Mouse (Mus musculus) gastrocnemius, adult 2 months (tissue): ENCODE results near the gene Zfp382. TPM values are rescaled to one million over a fixed set of nuclear protein-coding genes. Genes with fewer than 3 reads are reported as not detected.
"Not testable (repeated sequence)": the region's sequence is repeated elsewhere in the genome, so short reads cannot be mapped to it uniquely, and the experiment has no call there.

ENCODE experiments used
- DNase-seq: peaks from one replicate; pipeline ENCODE4 v3.0.0; 2022
- H3K27ac ChIP-seq: fragments of 200-600 bp; 2 replicates; pipeline ENCODE4 v1.8.1; 2022; ENCODE audit warnings: mild to moderate bottlenecking
- H3K4me3 ChIP-seq: fragments of 200-600 bp; 2 replicates; pipeline ENCODE4 v1.8.1; 2022; ENCODE audit warnings: mild to moderate bottlenecking, moderate library complexity
- CTCF ChIP-seq: fragments of 200-600 bp; IDR thresholded peaks from 2 replicates; pipeline ENCODE4 v1.8.1; 2022; ENCODE audit warnings: antibody characterized with exemption, mild to moderate bottlenecking, moderate library complexity
- intact Hi-C: fragments of 180-260 bp; cut with DNase I; formaldehyde crosslinking; loops from one replicate; pipeline ENCODE4 v1.15.1; 2025
- microRNA-seq: library from miRNA; unstranded; fragments of <30 nt; microRNA quantifications from one replicate; pipeline ENCODE4 v1.2.0, GENCODE M21; 2021
- total RNA-seq, 2 experiments: library from RNA; stranded (reverse); gene quantifications; 2 replicates each; pipeline ENCODE4 v1.2.3; 2021

Gene Zfp382
- total RNA-seq, 2 experiments from 2014 or later = 1.1 to 1.3 TPM

- DNase-seq = no peak
These were observed 43.0 kb downstream of the Zfp382 start for GRCm38 (mm10) chr7:30164745-30165144.

GRCm38 (mm10) chr7:30168914-30169582, 47.3 kb downstream of the Zfp382 start:
- Histone ChIP-seq H3K4me3 (peak overlapping the region; percentile 85), H3K27ac (peak overlapping the region; percentile 96)
- intact Hi-C loops = loop anchor here (5.0 kb wide), 2 partner anchors 72 to 157 kb away; no protein-coding TSS in a partner anchor
- DNase-seq = no peak
- no peak for TF ChIP-seq CTCF

More at GRCm38 (mm10) chr7:30164745-30165144, 43.0 kb downstream of the Zfp382 start:
- no peak for TF ChIP-seq CTCF
- H3K27ac ChIP-seq = no peak overlapping the region
- intact Hi-C loops = loop anchor here (5.0 kb wide), 2 partner anchors 67 to 152 kb away; no protein-coding TSS in a partner anchor
- no peak overlapping the region for H3K4me3 ChIP-seq

GRCm38 (mm10) chr7:30169583-30170282, 48.0 kb downstream of the Zfp382 start, which contains the start of gene Zfp146:
TSS of gene Zfp146 (minus strand) at chr7:30169750.
- TF ChIP-seq CTCF = no peak
- peak within 1 kb of the TSS; percentile 96 for H3K27ac ChIP-seq
- H3K4me3 ChIP-seq = peak within 1 kb of the TSS; percentile 85
- DNase-seq = peak; percentile 93
- intact Hi-C loops = loop anchor here (5.0 kb wide), 2 partner anchors 72 to 157 kb away; no protein-coding TSS in a partner anchor

GRCm38 (mm10) chr7:30170283-30170951, 48.7 kb downstream of the Zfp382 start:
- peak overlapping the region; percentile 96 for H3K27ac ChIP-seq
- TF ChIP-seq CTCF = no peak
- intact Hi-C loops = no loop called here
- no peak for DNase-seq
- H3K4me3 ChIP-seq = peak overlapping the region; percentile 85

- no peak for DNase-seq
- no peak overlapping the region for H3K4me3 ChIP-seq
- no peak overlapping the region for H3K27ac ChIP-seq
- intact Hi-C loops = no loop called here
- no peak for TF ChIP-seq CTCF
These were observed 54.7 kb downstream of the Zfp382 start for GRCm38 (mm10) chr7:30176474-30176873.

GRCm38 (mm10) chr7:30178256-30178655, 56.5 kb downstream of the Zfp382 start:
- no peak overlapping the region for H3K27ac ChIP-seq
- no peak for TF ChIP-seq CTCF
- intact Hi-C loops = no loop called here
- DNase-seq = no peak
- H3K4me3 ChIP-seq = no peak overlapping the region

- peak; percentile 85 for TF ChIP-seq CTCF
- intact Hi-C loops = loop anchor here (1.0 to 5.0 kb wide), 2 partner anchors 24 to 36 kb away; no protein-coding TSS in a partner anchor
- peak; percentile 77 for DNase-seq
- Histone ChIP-seq H3K4me3 (no peak overlapping the region; the same call in 1 of the 2 replicates), H3K27ac (peak overlapping the region; percentile 72)
These were observed 59.6 kb downstream of the Zfp382 start for GRCm38 (mm10) chr7:30181308-30181707.

- peak overlapping the region; percentile 72 for H3K27ac ChIP-seq
- not testable (repeated sequence) for DNase-seq, H3K4me3 ChIP-seq
- intact Hi-C loops = loop anchor here (1.0 to 5.0 kb wide), 2 partner anchors 23 to 35 kb away; no protein-coding TSS in a partner anchor
These were observed 60.2 kb downstream of the Zfp382 start for GRCm38 (mm10) chr7:30181929-30182328.

GRCm38 (mm10) chr7:30183189-30183588, 61.4 kb downstream of the Zfp382 start:
- peak overlapping the region; percentile 81 for H3K4me3 ChIP-seq
- intact Hi-C loops = loop anchor here (5.0 kb wide), 1 partner anchor 34 kb away; no protein-coding TSS in a partner anchor
- peak overlapping the region; percentile 94 for H3K27ac ChIP-seq
- not testable (repeated sequence) for DNase-seq

GRCm38 (mm10) chr7:30183879-30184289, 62.1 kb downstream of the Zfp382 start, which contains the start of gene Cox7a1:
TSS of gene Cox7a1 (plus strand) at chr7:30184144.
- peak within 1 kb of the TSS; percentile 94 for H3K27ac ChIP-seq

More at GRCm38 (mm10) chr7:30183879-30184289, 62.1 kb downstream of the Zfp382 start, which contains the start of gene Cox7a1:
- DNase-seq = peak; percentile 94
- intact Hi-C loops = loop anchor here (2.0 to 5.0 kb wide), 2 partner anchors 15 to 33 kb away; partner anchors contain the start of gene Capns1
- peak within 1 kb of the TSS; percentile 81 for H3K4me3 ChIP-seq
- TF ChIP-seq CTCF = no peak

Small RNA genes within 50 kb of the gene (microRNA-seq; reads per million reads assigned to microRNA genes)
- not detected for gene Gm23368

Other genes starting within 250 kb of the Zfp382 start
- gene Zfp27, start 215.4 kb upstream of the Zfp382 start, total RNA-seq = 1 to 10 TPM; 8.6 to 8.8 TPM
- 1 to 10 TPM; 5.5 to 8.0 TPM for gene Zfp383, start 213.7 kb upstream of the Zfp382 start, total RNA-seq
- 1 to 10 TPM; 5.7 to 6.6 TPM for gene Zfp74, start 167.9 kb upstream of the Zfp382 start, total RNA-seq
- 10 to 100 TPM; 12.8 to 16.1 TPM for gene Zfp568, start 138.0 kb upstream of the Zfp382 start, total RNA-seq
- 1 to 10 TPM; 1.8 to 2.1 TPM for gene Zfp14, start 70.6 kb upstream of the Zfp382 start, total RNA-seq
- gene Zfp82, start 49.0 kb upstream of the Zfp382 start, total RNA-seq = 1 to 10 TPM; 1.3 to 2.3 TPM
- gene Gm26920, start 31.5 kb upstream of the Zfp382 start, total RNA-seq = under 1 TPM in 1 of 2 experiments, not detected in 1; 0.59 TPM
- gene Zfp566, start 31.4 kb upstream of the Zfp382 start, total RNA-seq = 1 to 10 TPM; 1.2 to 3.4 TPM
- gene Zfp260, start 27.2 kb upstream of the Zfp382 start, total RNA-seq = 10 to 100 TPM; 33.5 to 39.2 TPM
- gene Zfp146, start 47.8 kb downstream of the Zfp382 start, total RNA-seq = 10 to 100 TPM; 28.5 to 32.5 TPM
- gene Cox7a1, start 62.2 kb downstream of the Zfp382 start, total RNA-seq = 1,000 to 10,000 TPM in 1 of 2 experiments, 100 to 1,000 TPM in 1; 850 to 1,151 TPM
- gene Capns1, start 76.9 kb downstream of the Zfp382 start, total RNA-seq = 100 to 1,000 TPM; 178 to 186 TPM
- gene Polr2i, start 110.0 kb downstream of the Zfp382 start, total RNA-seq = 10 to 100 TPM; 62.1 to 68.0 TPM
- 10 to 100 TPM; 29.8 to 31.5 TPM for gene Tbcb, start 110.3 kb downstream of the Zfp382 start, total RNA-seq
- gene Ovol3, start 113.8 kb downstream of the Zfp382 start, total RNA-seq = not detected
- gene Thap8, start 158.2 kb downstream of the Zfp382 start, total RNA-seq = under 1 TPM in 1 of 2 experiments, not detected in 1; 0.26 TPM
- 1 to 10 TPM; 1.7 to 3.0 TPM for gene Wdr62, start 158.5 kb downstream of the Zfp382 start, total RNA-seq
- gene Clip3, start 169.8 kb downstream of the Zfp382 start, total RNA-seq = 1 to 10 TPM; 5.5 to 5.8 TPM
- gene Alkbh6, start 186.8 kb downstream of the Zfp382 start, total RNA-seq = 10 to 100 TPM; 21.0 to 22.9 TPM
- 1 to 10 TPM; 1.8 to 2.1 TPM for gene Syne4, start 192.9 kb downstream of the Zfp382 start, total RNA-seq
- under 1 TPM; 0.36 to 0.42 TPM for gene E130208F15Rik, start 199.8 kb downstream of the Zfp382 start, total RNA-seq
- gene Sdhaf1, start 202.0 kb downstream of the Zfp382 start, total RNA-seq = 1 to 10 TPM; 5.9 to 6.9 TPM
- gene Lrfn3, start 240.8 kb downstream of the Zfp382 start, total RNA-seq = 1 to 10 TPM; 3.8 to 4.3 TPM